Mouse (Mus musculus): ENCODE data around the gene Ushbp1. TPM values are rescaled to one million over a fixed set of nuclear protein-coding genes. Genes with fewer than 3 reads are reported as not detected.

The Ushbp1 gene
- polyA plus RNA-seq, 1 experiment from 2014 or later, result 2.6 TPM

GRCm38 (mm10) chr8:71379008-71379407, 16.6 kb downstream of the Ushbp1 start:
- WGBS (ENCODE audit: insufficient replicate concordance), result 69% methylated on average over 4 of the region's 4 CpGs
- DNase-seq, result no peak
- peaks cover 20% of the 10 kb centered on the region for H3K36me3 ChIP-seq
- no peak overlapping the region for H3K27ac ChIP-seq
- H3K4me3 ChIP-seq (replicated peaks), result peak overlapping the region; percentile 68; the same call in 1 of the 2 replicates
- H3K9me3 ChIP-seq (replicated peaks), result no peaks in the 10 kb centered on the region
- no peak overlapping the region; the same call in 1 of the 2 replicates for H3K9ac ChIP-seq
- peaks cover 85% of the 10 kb centered on the region for H3K4me1 ChIP-seq (replicated peaks)
- peaks cover 80% of the 10 kb centered on the region for H3K27me3 ChIP-seq
- ATAC-seq (ENCODE audit: low read depth), result no peak
- H3K4me2 ChIP-seq, result peak overlapping the region; percentile 84

GRCm38 (mm10) chr8:71376423-71377030, 19.1 kb downstream of the Ushbp1 start:
- Histone ChIP-seq H3K36me3 (peaks cover 31% of the 10 kb centered on the region), H3K4me1 (replicated peaks) (peaks cover 80% of the 10 kb centered on the region), H3K27ac (no peak overlapping the region), H3K9me3 (replicated peaks) (no peaks in the 10 kb centered on the region), H3K27me3 (peaks cover 57% of the 10 kb centered on the region), H3K4me2 (peak overlapping the region; percentile 75), H3K4me3 (replicated peaks) (peak overlapping the region; percentile 44), H3K9ac (peak overlapping the region; percentile 42; the same call in 1 of the 2 replicates)
- WGBS (ENCODE audit: insufficient replicate concordance), result 58% methylated on average over 8 of the region's 8 CpGs
- no peak for DNase-seq
- ATAC-seq (ENCODE audit: low read depth), result no peak

GRCm38 (mm10) chr8:71375581-71376422, 19.8 kb downstream of the Ushbp1 start:
- Histone ChIP-seq H3K4me2 (peak overlapping the region; percentile 75), H3K4me1 (replicated peaks) (peaks cover 74% of the 10 kb centered on the region), H3K4me3 (replicated peaks) (peak overlapping the region; percentile 44), H3K36me3 (peaks cover 31% of the 10 kb centered on the region), H3K27ac (peak overlapping the region; percentile 51; the same call in 1 of the 2 replicates), H3K9me3 (replicated peaks) (no peaks in the 10 kb centered on the region), H3K27me3 (peaks cover 50% of the 10 kb centered on the region), H3K9ac (peak overlapping the region; percentile 42; the same call in 1 of the 2 replicates)
- 13% methylated on average over 74 of the region's 74 CpGs for WGBS (ENCODE audit: insufficient replicate concordance)
- ATAC-seq (ENCODE audit: low read depth) (peak; percentile 15), DNase-seq (peak; percentile 73)

- Histone ChIP-seq H3K4me3 (replicated peaks) (no peak overlapping the region), H3K4me1 (replicated peaks) (peaks cover 76% of the 10 kb centered on the region), H3K27ac (peak overlapping the region; percentile 24; the same call in 1 of the 2 replicates), H3K4me2 (no peak overlapping the region), H3K9ac (no peak overlapping the region), H3K27me3 (peaks cover 39% of the 10 kb centered on the region), H3K9me3 (replicated peaks) (no peaks in the 10 kb centered on the region), H3K36me3 (peaks cover 34% of the 10 kb centered on the region)
- DNase-seq (no peak), ATAC-seq (ENCODE audit: low read depth) (no peak)
- 68% methylated on average over 17 of the region's 17 CpGs for WGBS (ENCODE audit: insufficient replicate concordance)
Observed at GRCm38 (mm10) chr8:71374616-71375206, 20.9 kb downstream of the Ushbp1 start.

GRCm38 (mm10) chr8:71373000-71373399, 22.6 kb downstream of the Ushbp1 start:
- Histone ChIP-seq H3K4me1 (replicated peaks) (peaks cover 76% of the 10 kb centered on the region), H3K4me2 (no peak overlapping the region), H3K9ac (no peak overlapping the region), H3K27me3 (peaks cover 23% of the 10 kb centered on the region), H3K36me3 (peaks cover 47% of the 10 kb centered on the region), H3K27ac (no peak overlapping the region), H3K4me3 (replicated peaks) (no peak overlapping the region), H3K9me3 (replicated peaks) (no peaks in the 10 kb centered on the region)
- no peak for DNase-seq
- 83% methylated on average over 3 of the region's 3 CpGs for WGBS (ENCODE audit: insufficient replicate concordance)
- ATAC-seq (ENCODE audit: low read depth), result no peak

GRCm38 (mm10) chr8:71372427-71372826, 23.2 kb downstream of the Ushbp1 start:
- Histone ChIP-seq H3K9me3 (replicated peaks) (no peaks in the 10 kb centered on the region), H3K4me2 (peak overlapping the region; percentile 70; the same call in 1 of the 2 replicates), H3K36me3 (peaks cover 41% of the 10 kb centered on the region), H3K9ac (no peak overlapping the region), H3K4me3 (replicated peaks) (no peak overlapping the region), H3K27ac (no peak overlapping the region), H3K27me3 (peaks cover 18% of the 10 kb centered on the region), H3K4me1 (replicated peaks) (peaks cover 76% of the 10 kb centered on the region)
- 87% methylated on average over 12 of the region's 12 CpGs for WGBS (ENCODE audit: insufficient replicate concordance)
- no peak for ATAC-seq (ENCODE audit: low read depth)
- DNase-seq, result no peak

GRCm38 (mm10) chr8:71371236-71371848, 24.3 kb downstream of the Ushbp1 start, which contains the start of gene Ocel1:
TSS of gene Ocel1 (plus strand) at chr8:71371298.
- ATAC-seq (ENCODE audit: low read depth), result peak; percentile 87
- Histone ChIP-seq H3K36me3 (peaks cover 38% of the 10 kb centered on the region), H3K4me1 (replicated peaks) (peaks cover 69% of the 10 kb centered on the region)

GRCm38 (mm10) chr8:71370711-71371235, 24.8 kb downstream of the Ushbp1 start:
- Histone ChIP-seq H3K36me3 (peaks cover 34% of the 10 kb centered on the region), H3K4me1 (replicated peaks) (peaks cover 69% of the 10 kb centered on the region), H3K27ac (peak overlapping the region; percentile 73), H3K9ac (peak overlapping the region; percentile 81), H3K4me2 (peak overlapping the region; percentile 70), H3K27me3 (peaks cover 1% of the 10 kb centered on the region; the same call in 1 of the 2 replicates), H3K4me3 (replicated peaks) (peak overlapping the region; percentile 79), H3K9me3 (replicated peaks) (no peaks in the 10 kb centered on the region)
- WGBS (ENCODE audit: insufficient replicate concordance), result 13% methylated on average over 5 of the region's 5 CpGs
- DNase-seq (no peak), ATAC-seq (ENCODE audit: low read depth) (no peak)

More at GRCm38 (mm10) chr8:71371236-71371848, 24.3 kb downstream of the Ushbp1 start, which contains the start of gene Ocel1:
- Histone ChIP-seq H3K9me3 (replicated peaks) (no peaks in the 10 kb centered on the region), H3K9ac (peak within 1 kb of the TSS; percentile 81), H3K4me3 (replicated peaks) (peak within 1 kb of the TSS; percentile 79), H3K27me3 (peaks cover 7% of the 10 kb centered on the region), H3K27ac (peak within 1 kb of the TSS; percentile 88), H3K4me2 (peak within 1 kb of the TSS; percentile 70)
- under 1% methylated on average over 68 of the region's 68 CpGs for WGBS (ENCODE audit: insufficient replicate concordance)
- peak; percentile 98 for DNase-seq

GRCm38 (mm10) chr8:71369040-71369718, 26.4 kb downstream of the Ushbp1 start:
- H3K9ac ChIP-seq, result peak overlapping the region; percentile 81; the same call in 1 of the 2 replicates
- WGBS (ENCODE audit: insufficient replicate concordance), result 85% methylated on average over 10 of the region's 10 CpGs
- H3K27me3 ChIP-seq, result no peaks in the 10 kb centered on the region
- ATAC-seq (ENCODE audit: low read depth) (no peak), DNase-seq (no peak)
- peaks cover 54% of the 10 kb centered on the region for H3K4me1 ChIP-seq (replicated peaks)
- peak overlapping the region; percentile 93; the same call in 1 of the 2 replicates for H3K4me2 ChIP-seq
- no peaks in the 10 kb centered on the region for H3K9me3 ChIP-seq (replicated peaks)
- peak overlapping the region; percentile 87 for H3K27ac ChIP-seq
- peaks cover 29% of the 10 kb centered on the region for H3K36me3 ChIP-seq
- no peak overlapping the region for H3K4me3 ChIP-seq (replicated peaks)

GRCm38 (mm10) chr8:71368366-71368765, 27.2 kb downstream of the Ushbp1 start:
- DNase-seq (no peak), ATAC-seq (ENCODE audit: low read depth) (no peak)
- no peaks in the 10 kb centered on the region for H3K9me3 ChIP-seq (replicated peaks)
- peaks cover 21% of the 10 kb centered on the region for H3K36me3 ChIP-seq
- peaks cover 54% of the 10 kb centered on the region for H3K4me1 ChIP-seq (replicated peaks)
- no peaks in the 10 kb centered on the region for H3K27me3 ChIP-seq
- peak overlapping the region; percentile 87; the same call in 1 of the 2 replicates for H3K27ac ChIP-seq
- H3K9ac ChIP-seq, result peak overlapping the region; percentile 81
- H3K4me3 ChIP-seq (replicated peaks), result peak overlapping the region; percentile 65
- peak overlapping the region; percentile 93 for H3K4me2 ChIP-seq
